Mouse (Mus musculus) liver, adult 2 months (tissue): ENCODE results near the gene Mtx1.

Experiments used
- CTCF ChIP-seq: fragments of 200-500 bp; IDR thresholded peaks from 2 replicates; pipeline ENCODE4 v1.5.1; 2011; ENCODE audit warnings: low read depth, low read length, control low read depth
- POLR2A ChIP-seq: fragments of 200-500 bp; IDR thresholded peaks from 2 replicates; pipeline ENCODE4 v1.6.1; 2011; ENCODE audit warnings: low read length, control low read depth; ENCODE audit not compliant: insufficient read depth; ENCODE audit errors: extremely low read depth

DNA sequence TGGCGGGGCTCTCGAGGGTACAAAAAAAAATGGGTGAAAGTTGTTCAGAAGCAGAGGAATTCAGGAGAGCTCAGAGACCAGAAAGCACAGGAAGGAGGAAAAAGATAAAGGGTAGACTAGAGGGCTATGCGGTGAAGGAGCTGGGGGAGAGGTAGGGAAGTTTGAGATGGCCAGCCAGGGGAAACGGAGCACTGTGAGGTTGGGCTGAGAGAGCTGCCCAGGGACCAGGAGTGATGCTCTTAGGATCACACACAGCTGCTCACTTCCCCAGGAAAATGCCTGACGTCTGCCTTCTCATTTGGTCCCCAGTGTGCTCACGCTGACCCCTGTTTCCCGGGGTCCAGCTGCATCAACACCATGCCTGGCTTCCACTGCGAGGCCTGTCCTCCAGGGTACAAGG, 7.3 kb downstream of the Mtx1 start:
- TF ChIP-seq POLR2A (no peak), CTCF (no peak)
